Mouse (Mus musculus) embryonic facial prominence, embryonic 11.5 days (tissue): ENCODE data around the gene Dip2b. TPM values are rescaled to one million over a fixed set of nuclear protein-coding genes. Genes with fewer than 3 reads are reported as not detected.

ENCODE experiments used
- ATAC-seq: fragments of 200-750 bp; cut with Nextera tagmentation; replicated peaks from 2 replicates; pipeline ENCODE4 v1.8.0; 2017; ENCODE audit warnings: low read depth; ENCODE audit not compliant: insufficient number of reproducible peaks, low FRiP score, low TSS enrichment
- DNase-seq: peaks from one replicate; pipeline ENCODE4 v3.0.0-alpha.2; 2015; ENCODE audit warnings: low spot score
- H3K27ac ChIP-seq: fragments of 300-500 bp; sonication (generic); replicated peaks from 2 replicates; pipeline ENCODE4 v1.5.1; 2014; ENCODE audit warnings: mild to moderate bottlenecking, low read depth, low read length, control low read depth
- H3K27me3 ChIP-seq: fragments of 300-500 bp; sonication (generic); 2 replicates; pipeline ENCODE4 v1.6.1; 2014; ENCODE audit warnings: mild to moderate bottlenecking, low read length, moderate library complexity, mixed read lengths; ENCODE audit not compliant: control insufficient read depth, insufficient read depth
- H3K36me3 ChIP-seq: fragments of 300-500 bp; sonication (generic); replicated peaks from 2 replicates; pipeline ENCODE4 v1.6.1; 2014; ENCODE audit warnings: low read depth, mild to moderate bottlenecking, low read length, moderate library complexity, mixed read lengths; ENCODE audit not compliant: control insufficient read depth, insufficient read depth
- H3K4me1 ChIP-seq: fragments of 300-500 bp; sonication (generic); 2 replicates; pipeline ENCODE4 v1.6.1; 2014; ENCODE audit warnings: low read length, mixed read lengths; ENCODE audit not compliant: control insufficient read depth, insufficient read depth
- H3K4me2 ChIP-seq: fragments of 300-500 bp; sonication (generic); 2 replicates; pipeline ENCODE4 v1.6.1; 2014; ENCODE audit warnings: low read depth, mild to moderate bottlenecking, control low read depth, low read length, moderate library complexity
- H3K4me3 ChIP-seq: fragments of 300-500 bp; sonication (generic); 2 replicates; pipeline ENCODE4 v1.5.1; 2014; ENCODE audit warnings: low read depth, low read length, control low read depth
- H3K9ac ChIP-seq: fragments of 300-500 bp; sonication (generic); replicated peaks from 2 replicates; pipeline ENCODE4 v1.6.1; 2014; ENCODE audit warnings: mild to moderate bottlenecking, control low read depth, low read length
- H3K9me3 ChIP-seq: fragments of 300-500 bp; sonication (generic); replicated peaks from 2 replicates; pipeline ENCODE4 v1.6.1; 2016; ENCODE audit warnings: mild to moderate bottlenecking, low read length, inconsistent platforms, mixed read lengths; ENCODE audit not compliant: control insufficient read depth
- WGBS: fragments of 180-500 bp; shearing (Covaris S2); extraction: QIAGEN DNeasy Blood & Tissue Kit; methylation state at CpG from one replicate; pipeline ENCODE4 v1.1.7; 2014; 5-methylcytosine and 5-hydroxymethylcytosine counted together
- polyA plus RNA-seq: library from polyadenylated mRNA; unstranded; fragments of >200 nt; fragmentation: Nextera tagmentation; extraction: Ambion mirVana; gene quantifications from 2 replicates; pipeline ENCODE4 v1.2.1, GENCODE M21; 2014

Dip2b gene
- 15.4 and 16.5 TPM in 2 replicates for polyA plus RNA-seq

GRCm38 (mm10) chr15:100038470-100038971 lies at the start of gene Dip2b:
Gene Dip2b (plus strand): TSS chr15:100038664.
- no peaks in the 10 kb centered on the region for H3K27me3 ChIP-seq
- H3K9me3 ChIP-seq: no peaks in the 10 kb centered on the region
- peak within 1 kb of the TSS; percentile 93 for H3K27ac ChIP-seq
- WGBS: 0% methylated on average over 49 of the region's 68 CpGs
- H3K4me1 ChIP-seq: no peaks in the 10 kb centered on the region
- ATAC-seq (peak; percentile 83), DNase-seq (peak; percentile 96)
- H3K9ac ChIP-seq: peak within 1 kb of the TSS; percentile 97
- H3K4me3 ChIP-seq: peak within 1 kb of the TSS; percentile 92
- H3K36me3 ChIP-seq: no peaks in the 10 kb centered on the region
- peak within 1 kb of the TSS; percentile 46 for H3K4me2 ChIP-seq

DNA sequence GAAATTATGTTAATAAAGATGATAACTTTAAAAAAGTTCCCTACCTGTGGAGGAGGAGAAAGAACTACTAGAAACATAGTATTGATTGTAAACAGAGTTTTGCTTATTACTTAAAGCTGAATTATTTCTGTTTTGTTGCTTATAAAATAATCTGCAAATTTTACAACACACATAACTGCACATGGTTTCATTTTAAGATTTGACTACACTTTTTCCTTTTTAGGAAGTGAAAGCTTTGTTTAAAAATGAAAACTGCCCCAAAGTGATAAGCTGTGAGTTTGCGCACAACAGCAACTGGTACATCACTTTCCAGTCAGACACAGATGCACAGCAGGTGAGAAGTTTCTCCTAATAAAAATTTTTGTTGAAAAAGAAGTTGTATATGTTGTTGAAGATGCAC lies 45.4 kb upstream of the Dip2b start:
- H3K27ac ChIP-seq: no peak overlapping the region
- no peak overlapping the region for H3K4me2 ChIP-seq
- WGBS: 100% methylated on average over 1 of the region's 1 CpGs
- no peak overlapping the region for H3K9ac ChIP-seq
- ATAC-seq (no peak), DNase-seq (no peak)
- H3K27me3 ChIP-seq: no peaks in the 10 kb centered on the region
- H3K4me1 ChIP-seq: no peaks in the 10 kb centered on the region
- no peak overlapping the region for H3K4me3 ChIP-seq
- H3K36me3 ChIP-seq: peaks cover 9% of the 10 kb centered on the region
- no peaks in the 10 kb centered on the region for H3K9me3 ChIP-seq

DNA sequence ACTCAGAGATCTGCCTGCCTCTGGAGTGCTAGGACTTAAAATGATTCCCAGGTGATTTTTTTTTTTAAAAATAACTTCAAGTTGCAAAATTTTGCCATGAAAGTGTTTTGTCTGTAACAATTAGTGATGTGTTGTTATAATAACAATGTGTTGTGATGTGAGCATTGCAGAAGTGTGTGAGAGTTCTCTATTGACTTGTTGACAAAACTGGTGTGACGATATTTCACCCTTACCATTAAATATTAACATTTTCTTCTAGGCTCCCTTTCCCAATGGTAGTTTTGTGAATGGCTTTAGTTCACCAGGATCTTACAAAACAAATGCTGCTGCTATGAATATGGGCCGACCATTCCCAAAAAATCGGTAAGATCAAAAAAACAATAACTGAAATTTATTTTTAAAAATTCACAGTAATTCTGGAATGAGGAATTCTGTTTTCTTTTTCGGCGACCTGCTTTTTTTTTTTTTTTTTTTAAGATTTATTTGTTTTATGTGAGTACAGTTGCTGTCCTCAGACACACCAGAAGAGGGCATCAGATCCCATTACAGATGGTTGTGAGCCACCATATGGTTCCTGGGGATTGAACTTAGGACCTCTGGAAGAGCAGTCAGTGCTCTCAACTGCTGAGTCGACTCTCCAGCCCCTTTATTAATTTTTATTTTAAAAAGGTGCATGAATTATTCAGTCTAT lies 41.2 kb upstream of the Dip2b start:
- H3K4me3 ChIP-seq: no peak overlapping the region
- WGBS: 91% methylated on average over 6 of the region's 6 CpGs

GRCm38 (mm10) chr15:99999390-99999789 lies 39.1 kb upstream of the Dip2b start:
- Histone ChIP-seq H3K9ac (no peak overlapping the region), H3K4me3 (no peak overlapping the region), H3K36me3 (peaks cover 14% of the 10 kb centered on the region), H3K27me3 (no peaks in the 10 kb centered on the region), H3K4me1 (no peaks in the 10 kb centered on the region), H3K27ac (no peak overlapping the region), H3K4me2 (no peak overlapping the region), H3K9me3 (no peaks in the 10 kb centered on the region)
- DNase-seq (no peak), ATAC-seq (no peak)
- 95% methylated on average over 1 of the region's 1 CpGs for WGBS

More for the DNA sequence above, 41.2 kb upstream of the Dip2b start:
- Histone ChIP-seq H3K9ac (no peak overlapping the region), H3K9me3 (no peaks in the 10 kb centered on the region), H3K36me3 (peaks cover 4% of the 10 kb centered on the region), H3K4me1 (no peaks in the 10 kb centered on the region), H3K27ac (no peak overlapping the region), H3K27me3 (no peaks in the 10 kb centered on the region), H3K4me2 (no peak overlapping the region)
- DNase-seq (no peak), ATAC-seq (no peak)

- Histone ChIP-seq H3K4me2 (no peak overlapping the region), H3K36me3 (peaks cover 22% of the 10 kb centered on the region), H3K4me1 (no peaks in the 10 kb centered on the region), H3K9ac (no peak overlapping the region), H3K4me3 (no peak overlapping the region), H3K27ac (no peak overlapping the region), H3K27me3 (no peaks in the 10 kb centered on the region), H3K9me3 (no peaks in the 10 kb centered on the region)
- no peak for ATAC-seq
- DNase-seq: no peak
- 88% methylated on average over 7 of the region's 7 CpGs for WGBS
Observed at GRCm38 (mm10) chr15:100004677-100005273, 33.7 kb upstream of the Dip2b start.

DNA sequence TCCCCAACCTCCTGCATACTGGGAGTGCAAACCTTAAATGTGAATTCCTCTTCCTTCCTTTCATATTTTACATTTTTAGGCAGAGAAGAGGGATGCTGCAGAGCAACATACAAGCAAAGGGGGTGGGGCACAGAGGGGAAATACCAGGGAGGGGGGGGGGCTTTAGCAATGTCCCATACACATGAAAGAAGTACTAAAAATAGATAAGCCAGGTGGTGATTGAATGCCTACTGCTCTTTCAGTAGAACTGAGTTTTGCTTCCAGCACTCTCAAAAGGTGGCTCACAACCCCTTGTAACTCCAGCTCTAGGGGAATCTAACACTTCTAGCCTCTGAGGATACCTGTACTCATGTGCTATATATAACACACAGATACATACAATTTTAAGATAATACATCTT lies 32.3 kb upstream of the Dip2b start:
- ATAC-seq (no peak), DNase-seq (no peak)
- H3K27me3 ChIP-seq: no peaks in the 10 kb centered on the region
- H3K36me3 ChIP-seq: peaks cover 22% of the 10 kb centered on the region
- no peaks in the 10 kb centered on the region for H3K4me1 ChIP-seq
- no peak overlapping the region for H3K4me2 ChIP-seq
- H3K9me3 ChIP-seq: no peaks in the 10 kb centered on the region
- H3K9ac ChIP-seq: no peak overlapping the region
- no peak overlapping the region for H3K27ac ChIP-seq
- no peak overlapping the region for H3K4me3 ChIP-seq

DNA sequence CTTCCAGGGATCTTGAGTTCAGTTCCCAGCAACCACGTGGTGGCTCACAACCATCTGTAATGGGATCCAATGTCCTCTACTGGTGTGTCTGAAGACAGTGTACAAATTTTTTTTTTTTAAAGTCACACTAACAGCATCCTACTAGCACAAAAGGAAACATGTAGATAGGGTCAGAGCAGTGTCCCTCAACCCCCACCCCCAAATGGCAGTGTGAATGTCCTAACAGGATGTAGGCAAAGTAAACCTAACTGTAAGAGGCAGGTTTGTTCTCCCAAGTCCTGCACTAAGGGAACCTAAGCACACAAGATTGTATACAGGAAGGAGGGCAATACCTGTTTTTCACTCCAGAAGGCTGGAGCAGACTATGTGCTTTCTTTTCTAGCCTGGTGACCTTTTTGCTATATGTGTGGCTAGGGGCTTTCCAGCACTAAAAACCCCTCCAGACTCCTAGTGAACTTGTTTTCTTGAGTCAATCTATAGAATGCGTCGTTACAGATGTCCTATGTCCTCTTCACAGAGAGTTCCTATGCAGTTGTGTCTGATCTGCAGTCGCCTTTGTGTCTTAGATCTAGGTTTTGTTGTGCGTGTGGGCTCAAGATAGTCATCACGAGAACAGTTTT lies 20.1 kb upstream of the Dip2b start:
- Histone ChIP-seq H3K27me3 (no peaks in the 10 kb centered on the region), H3K4me1 (no peaks in the 10 kb centered on the region), H3K9ac (no peak overlapping the region), H3K27ac (no peak overlapping the region), H3K4me3 (no peak overlapping the region), H3K9me3 (no peaks in the 10 kb centered on the region), H3K36me3 (no peaks in the 10 kb centered on the region), H3K4me2 (no peak overlapping the region)
- DNase-seq (no peak), ATAC-seq (no peak)
- WGBS: 85% methylated on average over 6 of the region's 6 CpGs

DNA sequence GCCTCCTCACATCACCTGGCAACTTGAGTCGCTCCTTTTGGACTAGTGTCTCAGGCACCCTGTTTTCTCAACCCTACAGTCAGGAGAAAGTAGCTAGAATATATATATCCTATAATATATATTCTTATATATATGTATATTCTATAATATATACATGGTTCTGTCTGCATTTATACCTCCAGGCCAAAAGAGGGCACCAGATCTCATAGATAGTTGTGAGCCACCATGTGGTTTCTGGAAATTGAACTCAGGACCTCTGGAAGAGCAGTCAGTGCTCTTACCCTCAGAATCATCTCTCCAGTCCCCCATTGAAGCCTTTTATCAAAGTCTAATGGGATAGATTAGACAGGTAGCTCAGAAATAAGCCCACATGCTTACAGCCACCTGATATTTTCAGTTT lies 17.3 kb upstream of the Dip2b start:
- 88% methylated on average over 1 of the region's 1 CpGs for WGBS
- no peak for ATAC-seq
- H3K27ac ChIP-seq: no peak overlapping the region
- no peaks in the 10 kb centered on the region for H3K36me3 ChIP-seq
- H3K4me2 ChIP-seq: no peak overlapping the region
- DNase-seq: no peak
- H3K4me1 ChIP-seq: no peaks in the 10 kb centered on the region
- H3K9ac ChIP-seq: no peak overlapping the region
- H3K9me3 ChIP-seq: no peaks in the 10 kb centered on the region
- H3K27me3 ChIP-seq: no peaks in the 10 kb centered on the region
- no peak overlapping the region for H3K4me3 ChIP-seq
